Mouse (Mus musculus) adrenal gland, postnatal 14 days (tissue): ENCODE results near the gene Xpo1. TPM values are rescaled to one million over a fixed set of nuclear protein-coding genes. Genes with fewer than 3 reads are reported as not detected.
"Not testable (repeated sequence)": the region's sequence is repeated elsewhere in the genome, so short reads cannot be mapped to it uniquely, and the experiment has no call there.

Source experiments
- DNase-seq: peaks from one replicate; pipeline ENCODE4 v3.0.0; 2021; ENCODE audit warnings: mixed read lengths
- long read RNA-seq, 2 experiments: library from polyadenylated mRNA; stranded (forward); transcript quantifications; one replicate each; pipeline ENCODE4 v2.0.0; 2021
- total RNA-seq: library from RNA; stranded (reverse); gene quantifications from 2 replicates; pipeline ENCODE4 v1.2.3, GENCODE M21; 2021

Xpo1 gene
- total RNA-seq: 76.8 and 79.1 TPM in 2 replicates
- long read RNA-seq, experiment 1, full-length matches to known transcripts: 15 of 21 reads
- long read RNA-seq, experiment 1, partial matches to known transcripts: 3 of 21 reads
- long read RNA-seq, experiment 1, other reads (novel, unspliced or antisense): 3 of 21 reads
- long read RNA-seq, experiment 2, full-length matches to known transcripts: 22 of 26 reads
- long read RNA-seq, experiment 2, partial matches to known transcripts: 3 of 26 reads
- long read RNA-seq, experiment 2, other reads (novel, unspliced or antisense): 1 of 26 reads

DNA sequence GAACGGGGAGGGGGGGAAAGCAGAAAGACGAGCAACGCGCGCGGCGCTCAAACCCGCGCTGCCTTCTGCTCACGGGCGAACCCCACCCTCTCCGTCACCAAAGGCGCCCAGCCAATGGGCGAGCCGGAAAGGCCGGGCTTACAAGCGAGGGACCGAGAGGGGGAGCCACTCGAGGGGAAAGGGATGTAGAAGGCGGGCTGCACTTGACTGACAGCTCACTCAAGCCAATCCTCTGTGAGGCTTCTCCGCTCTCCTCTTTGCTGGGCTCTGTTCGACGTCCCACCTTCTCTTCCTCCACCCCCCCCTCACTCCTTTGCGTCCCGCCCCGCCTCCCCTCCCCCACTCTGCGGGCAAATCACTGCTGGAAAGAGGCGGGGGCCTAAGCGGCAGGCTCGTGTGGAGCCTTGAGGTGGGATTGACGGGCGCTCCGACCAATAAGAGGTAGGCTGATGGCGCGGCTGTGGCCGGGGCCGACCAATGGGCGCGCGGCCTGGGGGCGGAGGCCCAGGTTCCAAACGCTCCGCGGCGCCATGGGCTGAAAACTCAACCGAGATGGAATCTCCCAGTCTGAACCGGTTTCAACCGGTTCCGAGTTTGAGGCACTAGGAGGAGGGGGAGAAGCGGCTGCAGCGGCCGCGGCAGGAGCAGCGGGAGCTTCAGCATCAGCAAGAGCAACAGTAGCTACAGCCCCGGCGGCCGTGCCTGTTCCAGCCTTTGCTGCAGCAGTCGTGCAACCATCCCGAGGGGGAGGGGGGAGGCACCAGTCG lies at the start of gene Xpo1:
Gene Xpo1 (plus strand): TSS at position 615 of the 767 bp plus-strand sequence.
- DNase-seq: peak; percentile 100

DNA sequence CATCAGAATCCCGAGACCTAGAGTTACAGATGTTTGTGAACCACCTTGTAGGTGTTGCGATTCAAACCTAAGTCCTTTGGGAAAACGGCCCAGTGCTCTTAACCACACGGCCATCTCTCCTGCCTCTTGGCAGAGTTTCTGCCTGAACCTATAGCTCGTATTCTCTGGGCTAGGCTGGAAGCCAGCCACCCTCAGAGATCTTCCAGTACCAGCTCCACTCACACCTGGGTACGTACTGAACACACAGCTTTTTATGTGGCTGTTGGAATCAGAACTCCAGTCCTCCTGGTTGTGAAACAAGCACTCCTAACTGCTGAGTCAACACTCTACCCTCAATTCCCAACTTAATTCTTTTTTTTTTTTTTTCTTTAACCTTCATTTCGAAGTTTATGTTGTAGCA lies 46.1 kb upstream of the Xpo1 start:
- DNase-seq: no peak

DNA sequence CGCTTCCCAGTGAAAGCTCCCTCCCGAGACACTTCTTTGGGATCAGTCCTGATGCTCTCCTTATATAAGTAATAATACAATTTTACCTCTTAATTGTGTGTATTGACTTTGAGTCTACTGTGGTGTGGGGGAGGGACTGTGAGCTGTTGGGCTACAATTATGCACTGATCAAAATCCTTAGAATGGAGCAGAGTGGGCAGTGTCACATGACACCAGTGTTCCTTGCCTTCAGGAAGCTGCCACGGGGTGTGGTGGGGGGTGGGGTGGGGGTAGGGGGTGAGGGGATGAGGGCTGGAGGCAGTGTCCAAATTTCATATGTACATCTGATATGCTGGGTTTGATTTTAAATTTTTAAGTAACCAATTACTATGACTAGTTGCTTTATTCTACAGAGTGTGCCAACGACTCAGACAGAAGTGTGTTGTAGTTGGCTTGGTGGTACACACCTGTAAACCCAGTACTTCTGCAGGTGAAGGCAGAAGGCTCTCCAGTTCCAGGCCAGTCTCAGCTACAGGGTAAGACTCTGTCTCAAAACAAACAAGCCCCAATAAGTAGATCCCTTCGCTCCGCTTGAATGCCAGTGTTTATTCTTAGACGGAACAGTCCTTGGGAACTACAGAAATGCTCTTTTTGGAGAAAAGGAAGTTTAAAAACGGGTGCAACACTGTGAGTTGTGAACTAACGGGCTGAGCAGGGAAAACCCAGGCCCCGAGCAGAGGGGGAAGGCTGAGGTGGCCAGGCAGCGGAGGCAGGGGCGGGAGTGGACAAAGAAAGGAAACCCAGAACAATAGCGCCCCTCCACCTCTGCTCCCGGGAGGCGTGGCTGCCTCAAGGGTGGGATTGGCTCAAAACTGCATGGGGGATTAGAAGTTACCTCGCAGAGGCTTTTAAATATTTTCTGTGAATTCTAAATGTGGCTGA lies 45.0 kb upstream of the Xpo1 start:
- peak; percentile 72 for DNase-seq

DNA sequence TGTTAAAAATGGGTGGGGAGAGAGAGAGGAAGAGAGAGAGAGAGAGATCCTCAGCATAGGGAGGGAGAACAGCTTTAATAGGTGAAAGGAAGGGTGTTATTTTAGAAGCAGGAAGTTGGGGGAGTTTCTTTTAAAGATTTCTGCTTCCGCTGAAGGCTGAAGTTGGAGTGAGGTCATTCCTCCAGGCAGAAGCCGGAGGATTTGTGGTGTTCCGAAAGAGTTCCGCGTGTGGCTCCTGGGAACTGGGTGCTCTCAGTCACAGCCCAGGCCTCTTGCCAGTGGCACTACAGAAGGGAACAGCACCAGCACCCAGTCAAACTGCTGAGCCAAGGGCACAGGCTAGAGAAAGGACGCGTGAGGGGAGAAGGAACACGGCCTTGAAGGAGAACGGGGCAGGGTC lies 38.4 kb upstream of the Xpo1 start:
- DNase-seq: peak; percentile 40

DNA sequence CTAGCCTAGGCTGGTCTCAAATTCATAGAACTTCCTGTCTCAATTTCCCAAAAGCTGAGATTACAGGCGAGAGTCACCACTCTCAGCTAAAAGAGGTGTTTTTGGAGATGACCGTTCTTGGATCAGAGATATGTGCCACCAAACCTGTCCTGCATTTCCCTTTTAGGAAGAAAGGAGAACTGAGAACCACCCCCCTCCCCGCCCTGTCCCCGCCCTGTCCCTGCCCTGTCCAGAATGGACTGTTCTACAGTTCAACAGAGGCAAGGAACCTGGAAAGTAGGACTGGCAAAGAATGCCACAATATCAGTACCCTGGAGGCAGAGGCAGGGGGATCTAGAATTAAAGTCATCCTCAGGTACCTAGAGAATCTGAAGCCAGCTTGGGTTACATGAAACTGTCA lies 19.8 kb upstream of the Xpo1 start:
- DNase-seq: no peak

DNA sequence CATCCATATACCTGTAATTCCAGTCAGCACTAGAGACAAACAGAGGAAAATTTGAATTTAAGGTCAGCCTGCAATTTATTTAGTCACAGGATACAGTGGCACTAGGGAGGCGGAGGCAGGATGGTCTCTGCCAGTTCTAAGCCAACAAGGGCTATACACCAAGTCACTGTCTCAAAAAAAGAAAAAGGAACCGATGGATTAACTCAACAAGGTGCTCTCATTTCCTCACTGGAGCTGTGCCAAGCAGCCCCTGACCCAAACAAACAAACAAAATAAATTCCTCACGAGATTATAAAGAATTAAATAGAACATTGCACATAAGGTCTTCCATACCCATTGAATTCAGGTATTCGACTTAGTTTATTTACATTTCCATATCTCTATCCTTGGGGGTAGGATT lies 1.9 kb upstream of the Xpo1 start:
- no peak for DNase-seq

DNA sequence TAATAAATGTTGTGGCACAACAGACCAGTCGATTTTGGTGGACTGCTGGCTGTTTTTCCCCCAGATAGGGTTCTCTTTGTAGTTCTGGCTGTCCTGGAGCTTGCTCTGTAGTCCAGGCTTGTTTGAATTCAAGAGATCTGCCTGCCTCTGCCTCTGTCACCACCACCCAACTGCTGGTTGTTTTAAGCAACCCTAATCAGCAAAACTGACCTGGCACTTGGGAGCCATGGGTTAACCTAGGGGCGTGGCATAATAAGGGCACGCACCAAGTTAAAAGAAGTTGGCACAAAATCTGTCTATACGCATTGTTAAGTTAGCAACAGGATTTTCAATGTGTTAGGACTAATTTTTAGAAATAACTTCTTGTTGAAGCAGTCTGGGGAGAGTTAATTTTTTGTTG lies 1.3 kb upstream of the Xpo1 start:
- DNase-seq: no peak

DNA sequence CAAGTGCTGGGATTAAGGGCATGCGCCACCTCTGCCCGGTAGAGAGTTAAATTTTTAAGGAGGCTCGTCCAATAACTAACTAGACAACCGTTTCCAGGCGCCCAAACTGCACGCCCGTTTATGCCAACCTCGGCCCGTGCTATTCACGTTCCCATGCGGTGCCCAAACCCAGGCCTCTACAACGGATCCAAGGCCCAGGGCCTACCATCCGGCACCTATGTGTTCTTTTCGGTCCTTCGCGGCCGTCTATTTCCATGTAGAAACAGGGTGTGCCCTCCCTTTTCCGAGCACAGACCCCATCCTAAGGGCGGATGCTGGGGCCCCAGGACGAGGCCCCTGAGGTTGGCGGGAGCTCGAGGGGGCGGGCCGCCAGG lies 801 bp upstream of the Xpo1 start:
- DNase-seq: no peak

DNA sequence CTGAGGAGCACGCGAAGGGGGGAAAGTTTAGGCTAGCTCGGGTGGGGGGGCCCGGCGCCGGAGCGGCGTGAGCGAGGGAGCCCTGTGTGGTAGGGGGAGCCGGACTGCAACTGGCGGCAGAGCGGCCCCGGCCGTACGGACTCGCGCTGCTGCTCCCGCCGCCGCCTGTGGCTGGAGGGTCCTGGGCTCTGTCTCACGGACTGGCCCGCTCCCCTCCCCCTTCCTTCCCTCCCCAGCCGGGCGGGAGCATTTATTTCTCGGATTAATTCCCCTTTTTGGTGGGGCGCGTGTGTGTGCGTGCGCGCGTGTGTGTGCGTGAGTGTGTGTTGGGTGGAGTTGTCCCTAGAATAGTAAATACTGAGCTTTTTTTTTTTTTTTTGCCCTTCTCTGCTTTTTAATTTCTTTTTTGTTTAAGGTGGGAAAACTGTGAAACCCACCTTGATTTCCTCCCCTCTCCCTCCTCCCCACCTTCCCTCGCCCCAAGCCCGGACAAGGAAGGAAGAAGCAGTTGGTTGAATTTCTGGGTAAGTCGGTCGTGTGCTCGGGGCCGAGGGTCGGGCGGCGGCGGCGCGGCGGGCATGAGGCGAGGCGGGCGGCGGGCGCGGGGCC lies 457 bp downstream of the Xpo1 start:
- no peak for DNase-seq

DNA sequence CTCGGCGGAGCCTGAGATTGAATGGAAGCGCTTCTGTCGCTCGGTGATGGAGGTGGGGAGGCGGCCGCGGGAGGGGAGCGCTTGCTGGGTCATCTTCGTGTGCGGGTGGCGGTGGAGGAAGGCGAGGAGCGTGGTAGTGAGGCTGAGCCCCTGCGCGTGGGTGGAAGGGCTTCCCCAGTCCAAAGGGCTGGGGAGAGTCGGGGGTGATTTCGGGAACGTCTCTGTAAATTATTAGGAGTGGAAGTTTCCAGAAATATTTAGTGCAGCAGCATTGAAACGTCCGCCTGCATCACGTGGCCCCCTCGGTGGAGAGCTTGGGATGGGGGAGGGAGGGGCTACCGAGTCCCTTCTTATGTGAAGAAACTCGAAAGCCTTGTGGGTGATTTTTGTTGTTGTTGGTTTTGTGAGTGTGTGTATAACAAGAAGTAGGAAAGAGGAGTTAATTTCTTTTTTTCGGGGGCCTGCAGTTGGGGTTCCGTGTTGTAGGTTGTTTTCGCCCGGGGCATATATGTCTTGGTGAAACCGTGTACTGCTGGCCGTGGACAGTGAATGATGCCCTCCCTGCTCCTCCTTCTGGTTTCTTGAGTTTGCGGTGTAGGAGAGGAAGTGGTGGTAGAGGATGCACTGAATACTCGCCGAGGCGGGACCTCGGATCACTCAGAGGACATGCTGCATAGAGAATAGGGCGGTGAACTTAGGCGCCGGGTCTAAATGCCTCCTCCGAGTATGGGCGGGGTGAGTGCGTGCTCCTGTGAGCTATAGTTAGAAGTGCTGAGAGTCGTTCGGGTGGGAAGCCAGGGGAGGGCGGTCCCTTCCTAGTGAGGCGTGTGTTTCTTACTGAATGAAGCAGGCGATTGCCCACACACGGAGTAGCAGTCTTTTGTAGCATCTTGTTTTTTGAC lies 1.2 kb downstream of the Xpo1 start:
- peak; percentile 83 for DNase-seq

DNA sequence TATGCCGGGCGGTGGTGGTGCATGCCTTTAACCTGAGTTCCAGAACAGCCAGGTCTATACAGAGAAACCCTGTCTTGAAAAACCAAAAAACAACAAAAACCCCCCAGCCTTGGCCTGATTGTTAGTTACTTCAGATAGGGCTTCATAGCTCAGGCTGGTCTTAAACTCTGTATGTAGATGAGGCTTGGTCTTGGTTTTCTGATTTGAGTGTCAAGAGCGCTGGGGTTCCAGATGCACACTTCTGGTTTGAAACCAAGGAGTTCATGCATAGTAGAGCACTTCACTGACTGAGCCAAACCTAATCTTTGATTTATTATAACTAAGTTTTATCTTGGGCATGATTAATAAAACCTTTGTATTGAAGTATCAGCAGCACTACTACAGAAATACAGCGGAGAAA lies 3.2 kb downstream of the Xpo1 start:
- DNase-seq: no peak

DNA sequence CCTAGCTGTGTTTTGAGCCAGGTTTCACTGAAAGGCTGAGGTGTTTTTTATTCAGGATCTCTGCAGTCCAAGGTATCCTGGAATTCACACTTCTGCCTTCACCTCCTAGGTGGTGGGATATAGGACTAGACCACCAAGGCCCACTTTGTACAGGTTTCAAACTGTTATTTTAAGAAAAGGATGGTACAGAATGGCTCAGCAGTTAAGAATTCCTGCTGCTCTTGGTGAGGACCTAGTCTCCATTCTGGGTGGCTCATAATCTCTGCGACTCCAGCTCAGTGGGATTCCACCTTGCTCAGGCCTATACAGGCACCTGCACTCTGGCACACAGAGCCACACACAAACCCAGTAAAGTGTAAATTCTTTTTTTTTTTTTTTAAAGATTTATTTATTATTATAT lies 3.6 kb downstream of the Xpo1 start:
- DNase-seq: no peak

DNA sequence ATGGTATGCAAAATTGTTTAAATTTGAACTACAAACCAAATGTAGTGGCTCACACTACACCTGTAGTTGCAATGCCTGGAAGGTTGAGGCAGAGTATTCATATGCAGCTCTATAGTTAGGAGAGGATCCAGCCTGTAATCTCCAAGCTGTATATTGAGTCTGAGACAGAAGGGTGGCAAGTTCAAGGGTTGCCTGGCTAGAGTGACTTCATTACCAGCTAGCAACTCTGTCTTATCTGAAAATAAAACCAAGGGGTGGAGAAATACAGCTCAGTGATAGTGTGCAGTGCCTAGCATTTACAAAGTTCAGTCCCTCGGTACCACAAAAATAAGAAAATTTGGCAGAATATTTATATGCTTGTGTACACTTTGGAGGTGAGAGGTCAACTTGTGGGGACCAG lies 4.3 kb downstream of the Xpo1 start:
- DNase-seq: no peak

DNA sequence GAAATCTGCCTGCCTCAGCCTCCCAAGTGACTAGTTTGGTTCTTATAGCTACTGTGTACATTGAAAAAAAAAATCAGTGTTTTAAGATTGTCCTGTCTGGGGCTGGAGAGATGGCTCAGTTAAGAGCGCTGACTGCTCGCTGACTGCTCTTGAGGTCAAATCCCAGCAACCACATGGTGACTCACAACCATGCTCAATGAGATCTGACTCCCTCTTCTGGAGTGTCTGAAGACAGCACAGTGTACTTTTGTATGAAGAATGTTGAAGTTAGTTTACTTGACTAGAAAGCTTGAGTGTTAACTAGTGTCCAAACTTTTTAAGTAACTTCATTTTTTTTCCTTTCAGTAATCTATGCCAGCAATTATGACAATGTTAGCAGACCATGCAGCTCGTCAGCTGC lies 5.6 kb downstream of the Xpo1 start:
- DNase-seq: peak; percentile 41

DNA sequence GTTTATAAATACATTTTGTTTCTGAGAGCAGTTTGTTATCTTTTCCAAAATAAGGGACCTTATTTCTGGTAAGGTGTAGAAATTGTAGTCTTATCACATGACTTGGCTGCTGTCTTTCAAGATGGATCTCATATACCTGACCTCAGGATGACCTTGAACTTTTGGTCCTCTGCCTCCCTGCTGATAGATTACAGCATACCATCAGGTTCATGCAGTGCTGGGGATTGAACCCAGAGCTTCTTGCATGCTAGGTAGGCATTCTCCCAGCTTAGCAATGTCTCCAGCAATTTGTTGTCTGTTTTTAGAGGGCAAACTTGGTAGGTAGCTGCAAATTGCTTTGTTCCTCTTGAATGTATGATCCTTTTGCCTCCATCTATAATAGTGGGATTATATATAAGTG lies 9.1 kb downstream of the Xpo1 start:
- peak; percentile 8 for DNase-seq

DNA sequence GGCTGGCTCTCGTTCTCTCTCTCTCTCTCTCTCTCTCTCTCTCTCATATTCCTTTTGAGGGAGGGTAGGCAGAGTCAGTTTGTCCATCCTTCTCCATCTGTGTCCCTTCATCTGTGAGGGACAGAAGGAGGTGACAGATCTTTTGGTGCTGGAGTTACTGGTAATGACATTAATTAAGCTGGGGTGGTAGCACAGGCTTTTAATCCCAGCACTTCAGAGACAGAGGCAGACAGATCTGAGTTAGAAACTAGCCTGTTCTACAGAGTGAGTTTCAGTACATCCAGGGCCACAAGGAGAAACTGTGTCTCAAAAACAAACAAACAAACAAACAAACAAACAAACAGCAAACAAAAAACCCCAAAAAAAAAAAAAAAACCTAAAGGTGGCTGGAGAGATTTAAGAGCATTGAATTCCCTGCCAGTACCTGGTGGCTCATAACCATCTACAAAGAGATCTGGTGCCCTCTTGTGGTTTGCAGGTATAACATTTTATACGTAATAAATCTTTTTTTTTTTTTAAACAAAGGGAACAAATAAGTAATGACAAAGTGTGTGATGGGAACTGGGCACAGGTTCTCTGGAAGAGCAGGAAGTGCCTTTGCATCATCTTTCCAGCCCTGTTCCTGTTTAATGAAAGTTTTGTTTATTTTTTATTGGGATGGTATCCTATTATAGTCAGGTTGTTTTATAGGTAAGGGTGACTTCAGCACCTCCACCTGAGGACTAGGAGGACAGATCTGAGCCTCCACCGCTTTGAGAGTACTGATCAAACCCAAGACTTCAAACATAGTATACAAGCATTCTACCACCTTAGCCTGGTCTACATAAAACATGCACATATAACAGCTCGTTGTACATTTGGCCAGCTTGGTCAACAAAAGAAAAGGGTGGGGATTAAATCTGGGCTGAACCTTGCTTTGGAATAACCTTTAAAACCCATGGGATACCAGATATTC lies 16.2 kb downstream of the Xpo1 start:
- DNase-seq: peak; percentile 64

DNA sequence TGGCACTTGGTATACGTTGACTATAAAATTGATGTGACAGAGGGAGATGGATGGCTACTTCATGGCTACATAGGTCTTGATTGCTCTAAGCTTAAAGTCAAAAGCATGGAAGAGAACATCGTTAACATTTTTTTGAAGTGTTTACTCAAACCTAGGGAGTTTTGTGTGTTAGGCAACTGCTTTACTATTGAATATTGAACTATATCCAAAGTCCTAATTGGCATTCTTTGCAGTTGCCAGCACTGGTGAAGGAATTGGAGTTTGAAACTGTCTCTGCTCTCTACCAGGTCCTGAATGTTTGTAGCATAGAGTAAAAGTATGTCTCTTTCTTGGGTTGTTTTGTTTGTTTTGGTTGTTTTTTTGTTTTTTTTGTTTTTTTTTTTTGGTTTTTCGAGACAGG lies 19.9 kb downstream of the Xpo1 start:
- DNase-seq: no peak

DNA sequence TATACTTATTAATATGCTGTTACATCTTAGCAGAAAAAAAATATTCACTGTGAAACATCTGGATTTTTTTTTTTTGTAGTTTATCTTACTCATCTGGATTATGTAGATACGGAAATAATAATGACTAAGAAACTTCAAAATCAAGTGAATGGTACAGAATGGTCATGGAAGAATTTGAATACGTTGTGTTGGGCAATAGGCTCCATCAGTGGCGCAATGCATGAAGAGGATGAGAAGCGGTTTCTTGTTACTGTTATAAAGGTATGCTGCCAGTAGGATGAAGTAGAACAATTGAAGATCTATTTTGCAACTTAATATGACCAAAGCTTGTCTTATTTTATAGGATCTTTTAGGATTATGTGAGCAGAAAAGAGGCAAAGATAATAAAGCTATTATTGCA lies 28.6 kb downstream of the Xpo1 start:
- DNase-seq: no peak

DNA sequence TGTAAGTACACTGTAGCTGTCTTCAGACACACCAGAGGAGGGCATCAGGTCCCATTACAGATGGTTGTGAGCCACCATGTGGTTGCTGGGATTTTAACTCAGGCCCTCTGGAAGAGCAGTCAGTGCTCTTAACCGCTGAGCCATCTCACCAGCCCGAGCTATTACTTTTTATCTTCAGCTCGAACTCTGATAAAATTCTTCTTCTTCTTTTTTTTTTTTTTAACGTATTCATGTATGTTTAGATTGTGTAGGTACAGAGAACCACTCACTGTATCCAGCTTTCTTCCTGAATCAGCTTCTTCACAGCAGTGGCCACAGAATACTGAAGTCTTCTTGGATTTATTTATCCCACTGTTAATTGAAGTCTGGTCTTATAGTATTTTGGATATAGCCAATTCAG lies 33.0 kb downstream of the Xpo1 start:
- not testable (repeated sequence) for DNase-seq

DNA sequence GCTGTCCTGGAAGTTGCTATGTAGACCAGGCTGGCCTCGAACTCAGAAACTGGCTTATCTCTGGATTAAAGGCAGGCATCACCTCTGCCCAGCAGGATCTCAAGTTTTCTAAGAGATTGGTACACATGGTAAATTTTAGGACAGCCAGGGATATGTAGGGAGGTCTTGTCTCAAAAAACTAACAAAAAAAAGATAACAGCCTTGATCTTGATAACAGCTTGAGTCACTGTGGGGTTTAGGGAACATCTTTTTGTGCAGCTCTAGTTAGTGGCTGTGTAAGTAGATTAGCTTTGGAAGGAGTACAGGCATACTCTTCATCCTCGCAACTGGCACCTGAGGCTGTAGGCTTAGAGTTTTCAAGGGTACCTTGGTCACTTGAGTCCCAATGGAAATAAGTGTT lies 41.5 kb downstream of the Xpo1 start:
- DNase-seq: no peak
